8 mouse cellular contexts compared by ENCODE assay signal in the genomic region with DNA sequence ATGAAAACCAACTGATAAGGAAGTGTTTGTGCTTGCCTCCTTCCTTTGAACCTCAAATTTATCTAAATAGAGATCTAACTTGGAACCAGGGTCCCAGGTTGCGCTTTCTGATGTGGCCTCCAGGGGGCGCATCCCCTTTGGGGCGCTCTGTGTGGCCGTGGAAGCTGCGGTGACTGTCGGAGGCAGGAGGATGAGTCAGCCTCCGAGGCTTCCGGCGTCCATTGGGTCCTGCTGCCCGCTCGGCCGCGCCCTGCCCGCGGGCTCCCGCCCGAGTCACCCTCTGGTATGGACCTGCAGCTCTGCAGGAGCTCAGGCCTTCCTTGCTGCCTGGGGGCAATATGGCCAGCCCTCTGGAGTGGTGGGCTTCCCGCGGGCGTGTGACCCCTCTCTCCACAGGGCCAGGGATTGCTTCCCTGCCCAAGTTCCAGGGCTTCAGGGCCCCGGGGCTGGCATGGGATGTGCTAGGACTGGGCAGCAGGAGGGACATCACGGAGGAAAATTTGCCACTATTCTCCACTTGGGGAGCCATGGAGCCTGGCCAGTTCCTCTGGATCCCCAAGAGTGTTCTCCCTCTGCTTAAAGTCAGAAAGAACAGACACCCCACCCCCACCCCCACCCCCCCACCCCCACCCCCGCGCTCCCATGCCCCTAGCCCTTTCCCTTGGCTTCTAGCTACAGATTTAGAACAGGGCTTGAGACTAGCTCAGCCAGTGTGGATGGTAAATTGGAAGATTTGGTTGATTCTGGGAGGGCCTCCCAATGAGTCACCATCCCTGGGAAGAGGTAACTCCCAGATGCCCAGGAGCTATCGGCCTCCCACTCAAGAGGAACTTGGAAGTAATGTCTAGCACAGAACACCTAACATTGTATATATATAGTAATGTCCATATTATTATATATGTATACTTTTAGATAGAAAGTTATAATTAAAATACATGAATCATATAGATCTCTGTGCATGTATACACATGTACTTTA. TPM values are rescaled to one million over a fixed set of nuclear protein-coding genes. Genes with fewer than 3 reads are reported as not detected.
DNase-seq lines count a peak whose midpoint lies in the region; ATAC-seq lines count a peak whose summit lies in the region.

No protein-coding gene starts in this region.

- peak; percentile 75 for ATAC-seq in activated CD4-positive, CD25-positive, alpha-beta regulatory T cell, adult 4 months
- peak; percentile 60 for ATAC-seq in common myeloid progenitor, adult 5-6 weeks (replicated peaks; ENCODE audit: low read depth, poor library complexity, severe bottlenecking)
- ATAC-seq in megakaryocyte progenitor cell, adult 5-6 weeks (replicated peaks; ENCODE audit: poor library complexity): peak; percentile 68

- DNase-seq in gastrocnemius, adult 8-10 months (ENCODE audit: low spot score in 2 of 2): peak; percentile 65 to 68
- DNase-seq in induced T-regulatory cell, adult 2 months (ENCODE audit: low read depth): peak; percentile 91
- peak; percentile 64 to 87 for DNase-seq in left cerebral cortex, postnatal 10 days (ENCODE audit: extremely low spot score in 1 of 2, low spot score in 2 of 2)
- DNase-seq in right cerebral cortex, postnatal 10 days (ENCODE audit: low spot score in 2 of 2): peak; percentile 76 to 83
- peak; percentile 85 for DNase-seq in urinary bladder, postnatal 25 days (ENCODE audit: low spot score)

- intact Hi-C loops in left cerebral cortex, postnatal 10 days (cut with DNase I): loop anchor here (5.0 to 10.0 kb wide), 2 partner anchors 66 to 1048 kb away; partner anchors contain the start of gene Cd9

RNA-seq across cellular contexts. Expression of gene Plekhg6, which starts 46.1 kb away (rescaled TPM):
- polyA plus RNA-seq in activated CD4-positive, CD25-positive, alpha-beta regulatory T cell, adult 4 months (2017; shearing (Covaris generic)): not detected
- not detected in 2 replicates for total RNA-seq in common myeloid progenitor, adult 5-6 weeks (2017)
- not detected for total RNA-seq in gastrocnemius, adult 8-10 months (2022)
- under 1 TPM; 0.14 to 0.24 TPM for total RNA-seq in left cerebral cortex, postnatal 10 days (2021)
- total RNA-seq in megakaryocyte progenitor cell, adult 5-6 weeks (2015): not detected in 2 replicates
- total RNA-seq in megakaryocyte progenitor cell, adult 5-6 weeks (2017): not detected in 2 replicates

Comparison
In these comparisons a context has a peak if more than half of its experiments do, and no peak if none do; other contexts are left out.
1. Peak in every context shown above with its lines: DNase-seq and ATAC-seq.